Mouse (Mus musculus) CH12.LX (cell line): ENCODE data around the gene Gzf1. TPM values are rescaled to one million over a fixed set of nuclear protein-coding genes. Genes with fewer than 3 reads are reported as not detected.

Source experiments
- DNase-seq: peaks from one replicate; pipeline ENCODE4 v3.0.0-alpha.2; 2013; ENCODE audit errors: extremely low read depth
- H3K27ac ChIP-seq: 2 replicates; pipeline ENCODE4 v1.5.1; 2012; ENCODE audit warnings: low read depth, mild to moderate bottlenecking, control low read depth, moderate library complexity; ENCODE audit not compliant: insufficient read depth
- H3K27me3 ChIP-seq: replicated peaks from 2 replicates; pipeline ENCODE3; 2012; ENCODE audit warnings: inconsistent platforms
- H3K36me3 ChIP-seq, 2 experiments: replicated peaks in 1 of 2; 2 replicates each; pipeline versions ENCODE3 to v1.6.1; 2012; ENCODE audit warnings: inconsistent platforms in 1 of 2, low read length in 1 of 2, mild to moderate bottlenecking in 1 of 2, mixed read lengths in 1 of 2, moderate library complexity in 1 of 2; ENCODE audit not compliant: control insufficient read depth in 1 of 2, insufficient read depth in 1 of 2
- H3K4me1 ChIP-seq, 2 experiments: 2 replicates each; pipeline ENCODE4 v1.6.1; 2012; ENCODE audit warnings: inconsistent platforms in 1 of 2, moderate library complexity in 1 of 2; ENCODE audit not compliant: insufficient read depth in 2 of 2, control insufficient read depth in 1 of 2
- H3K4me2 ChIP-seq: 2 replicates; pipeline ENCODE4 v1.6.1; 2012; ENCODE audit warnings: low read depth, mild to moderate bottlenecking, control low read depth; ENCODE audit not compliant: poor library complexity, insufficient read depth, severe bottlenecking
- H3K4me3 ChIP-seq, 3 experiments: fragments of 150-350 bp in 1 of 3; sonication (generic) in 1 of 3; replicated peaks in 1 of 3; 2 replicates each; pipeline versions ENCODE3 to v1.5.1; 2011 to 2012; ENCODE audit warnings: low read depth in 2 of 3, low read length in 2 of 3, mild to moderate bottlenecking in 2 of 3, moderate library complexity in 2 of 3, control low read depth in 1 of 3, improper control_type of control experiment in 1 of 3, inconsistent platforms in 1 of 3, mixed read lengths in 1 of 3; ENCODE audit not compliant: poor library complexity in 1 of 3
- H3K79me2 ChIP-seq: replicated peaks from 2 replicates; pipeline ENCODE4 v1.6.1; 2012; ENCODE audit warnings: mild to moderate bottlenecking, moderate library complexity; ENCODE audit not compliant: control insufficient read depth, poor library complexity, insufficient read depth, severe bottlenecking; ENCODE audit errors: extremely low read depth
- H3K9ac ChIP-seq: 2 replicates; pipeline ENCODE4 v1.6.1; 2012; ENCODE audit warnings: low read depth, mild to moderate bottlenecking, control low read depth, moderate library complexity; ENCODE audit not compliant: insufficient read depth
- H3K9me3 ChIP-seq: replicated peaks from 2 replicates; pipeline ENCODE3; 2012; ENCODE audit warnings: low read length, inconsistent platforms, mixed read lengths
- CHD1 ChIP-seq: IDR thresholded peaks from 2 replicates; pipeline ENCODE4 v1.6.1; 2012; ENCODE audit warnings: low read depth, low read length, improper control_type of control experiment, inconsistent platforms
- CHD2 ChIP-seq: IDR thresholded peaks from 2 replicates; pipeline ENCODE4 v1.6.1; 2011; ENCODE audit warnings: low read length, improper control_type of control experiment
- CTCF ChIP-seq, 2 experiments: IDR thresholded peaks in 1 of 2; conservative IDR thresholded peaks in 1 of 2; 2 replicates each; pipeline ENCODE4 v1.5.1; 2011 to 2012; ENCODE audit warnings: low read depth in 2 of 2, low read length in 2 of 2, improper control_type of control experiment in 1 of 2, inconsistent platforms in 1 of 2, mild to moderate bottlenecking in 1 of 2, moderate library complexity in 1 of 2
- EP300 ChIP-seq: IDR thresholded peaks from 2 replicates; pipeline ENCODE4 v1.6.1; 2011; ENCODE audit warnings: low read length, improper control_type of control experiment
- IRF4 ChIP-seq: IDR thresholded peaks from 2 replicates; pipeline ENCODE4 v1.6.1; 2014; ENCODE audit warnings: low read depth, mild to moderate bottlenecking, inconsistent platforms, low read length, improper control_type of control experiment
- JUND ChIP-seq: conservative IDR thresholded peaks from 2 replicates; pipeline ENCODE4 v1.6.1; 2011; ENCODE audit warnings: low read depth, low read length, improper control_type of control experiment
- MAFK ChIP-seq: IDR thresholded peaks from 2 replicates; pipeline ENCODE4 v1.6.1; 2011; ENCODE audit warnings: low read length, improper control_type of control experiment; ENCODE audit not compliant: insufficient replicate concordance
- MYC ChIP-seq: IDR thresholded peaks from 2 replicates; pipeline ENCODE4 v1.6.1; 2011; ENCODE audit warnings: low read depth, mild to moderate bottlenecking, improper control_type of control experiment, low read length
- RAD21 ChIP-seq: IDR thresholded peaks from 2 replicates; pipeline ENCODE4 v1.6.1; 2011; ENCODE audit warnings: low read depth, mild to moderate bottlenecking, low read length, improper control_type of control experiment, moderate library complexity
- SMC3 ChIP-seq: IDR thresholded peaks from 2 replicates; pipeline ENCODE4 v1.6.1; 2011; ENCODE audit warnings: low read depth, low read length, improper control_type of control experiment
- TBP ChIP-seq: conservative IDR thresholded peaks from 2 replicates; pipeline ENCODE4 v1.6.1; 2011; ENCODE audit warnings: low read depth, low read length, improper control_type of control experiment
- UBTF ChIP-seq: IDR thresholded peaks from 2 replicates; pipeline ENCODE4 v1.6.1; 2012; ENCODE audit warnings: low read depth, mild to moderate bottlenecking, inconsistent platforms, low read length, improper control_type of control experiment, moderate library complexity
- ZC3H11A ChIP-seq: IDR thresholded peaks from 2 replicates; pipeline ENCODE4 v1.6.1; 2012; ENCODE audit warnings: low read depth, mild to moderate bottlenecking, inconsistent platforms, low read length, improper control_type of control experiment
- dilution Hi-C: fragments of 300-500 bp; cut with MboI; formaldehyde crosslinking; loops from 2 replicates; pipeline ENCODE4 v1.14.3; 2020; ENCODE audit warnings: low sequenced_read_pairs; ENCODE audit not compliant: extremely low pct_unique_long_range_greater_than_20kb, extremely low pct_ligation_motif_present
- in situ Hi-C: fragments of 300-500 bp; cut with MboI; formaldehyde crosslinking; loops from 3 replicates; pipeline ENCODE4 v1.14.3; 2019; ENCODE audit warnings: low sequenced_read_pairs, low pct_ligation_motif_present, low pct_unique_long_range_greater_than_20kb, mixed read lengths
- polyA plus RNA-seq: library from polyadenylated mRNA; unstranded; fragments of >175 nt; gene quantifications from 2 replicates; pipeline ENCODE4 v1.2.1, GENCODE M21; 2012; ENCODE audit warnings: low read depth; ENCODE audit not compliant: insufficient read length
- total RNA-seq, 2 experiments: library from RNA; depleted of rRNA; stranded (reverse); fragments of 300-350 nt in 1 of 2; fragments of >200 nt in 1 of 2; gene quantifications; 2 replicates each; pipeline ENCODE4 v1.2.3; 2012 to 2014

Gzf1 gene
- total and polyA plus RNA-seq, 3 experiments: 5.8 to 9.5 (median 8.1) TPM

DNA sequence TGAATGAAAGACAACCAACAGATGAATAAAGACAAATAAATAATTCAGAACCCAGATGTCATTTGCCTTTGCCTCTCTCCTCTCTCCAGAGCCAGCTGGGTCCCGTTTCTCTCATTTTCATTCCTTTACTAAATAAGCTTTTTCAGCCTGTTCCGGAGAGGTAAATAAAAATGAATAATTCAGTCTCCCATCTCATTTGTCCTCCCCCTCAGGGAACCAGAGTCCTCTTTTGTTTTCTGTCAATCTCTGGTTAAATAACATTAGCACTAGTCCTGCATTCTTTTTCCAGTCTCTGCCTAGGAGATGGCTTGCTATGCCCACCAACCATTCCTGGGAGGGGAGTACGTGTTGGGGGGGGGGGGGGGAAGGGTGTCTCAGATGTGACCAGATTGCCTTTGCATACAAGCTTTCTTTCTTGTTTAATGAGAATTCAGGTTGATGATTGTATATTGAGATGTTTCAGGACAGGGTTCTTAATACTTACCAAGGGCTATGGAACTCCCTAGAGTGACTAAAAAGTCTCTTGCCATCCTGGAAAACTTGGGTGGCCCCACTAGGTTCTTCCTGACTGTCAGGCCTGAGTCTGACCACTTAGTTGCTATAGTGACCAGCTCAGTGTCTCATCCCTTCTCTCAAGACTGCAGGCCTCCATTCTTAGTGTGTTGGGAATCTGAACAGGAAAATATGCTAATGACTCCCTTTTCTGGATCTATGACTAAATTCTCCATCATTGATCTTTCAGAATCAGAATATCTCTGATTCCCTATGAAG lies 30.1 kb upstream of the Gzf1 start:
- no peak for DNase-seq
- no peaks in the 10 kb centered on the region for H3K27me3 ChIP-seq
- dilution Hi-C loops: no loop called here
- H3K4me3 ChIP-seq: no peak overlapping the region
- TF ChIP-seq CHD1 (no peak), MYC (no peak)
- H3K9me3 ChIP-seq: no peaks in the 10 kb centered on the region
- in situ Hi-C loops: loop anchor here (25.0 kb wide), 1 partner anchor 263 kb away; the partner anchor contains the start of gene Sstr4
- H3K27ac ChIP-seq: no peak overlapping the region
- no peak overlapping the region for H3K4me2 ChIP-seq
- no peaks in the 10 kb centered on the region for H3K36me3 ChIP-seq
- H3K9ac ChIP-seq: no peak overlapping the region
- H3K79me2 ChIP-seq: no peaks in the 10 kb centered on the region
- H3K4me1 ChIP-seq: no peaks in the 10 kb centered on the region

DNA sequence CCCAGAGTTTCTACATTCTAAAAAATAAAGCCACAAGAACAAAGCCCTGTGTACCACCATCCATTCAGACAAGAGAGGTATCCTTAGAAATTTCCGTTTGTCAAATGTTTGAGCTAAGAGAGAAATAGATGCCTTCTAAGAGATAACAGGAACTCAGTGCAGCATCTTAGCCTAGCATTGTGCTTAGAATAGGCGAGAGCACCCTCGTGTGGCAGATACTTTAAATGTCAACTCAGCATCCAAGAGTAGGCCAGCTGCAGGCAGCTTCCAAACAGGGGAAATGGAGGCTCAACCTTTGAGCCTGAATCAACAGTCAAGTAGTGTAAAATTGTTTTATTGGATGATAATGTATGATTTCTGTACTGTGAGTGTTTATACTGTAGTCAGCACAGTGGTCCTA lies 25.9 kb upstream of the Gzf1 start:
- no peaks in the 10 kb centered on the region for H3K27me3 ChIP-seq
- in situ Hi-C loops (loop anchor here (25.0 kb wide), 1 partner anchor 268 kb away; the partner anchor contains the start of gene Sstr4), dilution Hi-C loops (no loop called here)
- TF ChIP-seq SMC3 (peak; percentile 87), CTCF (conservative IDR thresholded peaks at IDR 0.05 in 1 of 2, IDR thresholded peaks at IDR 0.05 in 1 of 2; ENCODE audit: low read depth in 2 of 2, low read length in 2 of 2) (peak in 1 of 2 experiments; percentile 90; a peak in 3 of 4 replicates), UBTF (no peak), JUND (0 out of 2 replicates have a peak, but pooled peaks have one; percentile 17), ZC3H11A (peak; percentile 30; the same call in 1 of the 2 replicates), IRF4 (no peak), CHD2 (no peak), TBP (no peak), CHD1 (no peak), MAFK (peak; percentile 99), EP300 (no peak), RAD21 (peak; percentile 91)
- no peaks in the 10 kb centered on the region for H3K9me3 ChIP-seq
- H3K4me1 ChIP-seq: peaks cover 0 to 6% of the 10 kb centered on the region in 2 experiments; a peak in 2 of 4 replicates
- peak; percentile 63 for DNase-seq
- H3K4me2 ChIP-seq: no peak overlapping the region
- no peaks in the 10 kb centered on the region for H3K79me2 ChIP-seq
- no peak overlapping the region for H3K4me3 ChIP-seq
- no peak overlapping the region for H3K27ac ChIP-seq
- H3K9ac ChIP-seq: no peak overlapping the region
- H3K36me3 ChIP-seq: no peaks in the 10 kb centered on the region
